Mouse (Mus musculus) cerebellum, postnatal 10 days (tissue): Measurements from ENCODE around the gene Thbs4.

Source experiments
- DNase-seq, 2 experiments: peaks; one replicate each; pipeline ENCODE4 v3.0.0; 2021; ENCODE audit warnings: mixed read lengths in 2 of 2

Gene Thbs4

GRCm38 (mm10) chr13:92759096-92759495, 35.5 kb downstream of the Thbs4 start:
- no peak for DNase-seq

- DNase-seq = no peak
These were observed 36.5 kb downstream of the Thbs4 start for GRCm38 (mm10) chr13:92757972-92758585.

- DNase-seq = no peak
These were observed 39.6 kb downstream of the Thbs4 start for GRCm38 (mm10) chr13:92755036-92755435.

- DNase-seq = no peak
These were observed 40.9 kb downstream of the Thbs4 start for GRCm38 (mm10) chr13:92753676-92754075.

- DNase-seq = peak; percentile 95 to 97
These were observed 42.7 kb downstream of the Thbs4 start for GRCm38 (mm10) chr13:92751726-92752565.

- DNase-seq = peak; percentile 90 to 91
These were observed 43.6 kb downstream of the Thbs4 start for GRCm38 (mm10) chr13:92750976-92751518.

GRCm38 (mm10) chr13:92743337-92743736, 51.3 kb downstream of the Thbs4 start:
- no peak for DNase-seq

GRCm38 (mm10) chr13:92742886-92743285, 51.7 kb downstream of the Thbs4 start:
- DNase-seq = no peak

GRCm38 (mm10) chr13:92740671-92741270, 53.8 kb downstream of the Thbs4 start:
- DNase-seq = peak; percentile 50 to 71

- DNase-seq = no peak
These were observed 54.8 kb downstream of the Thbs4 start for GRCm38 (mm10) chr13:92739858-92740257.

- DNase-seq = no peak
These were observed 55.8 kb downstream of the Thbs4 start for GRCm38 (mm10) chr13:92738821-92739220.

- DNase-seq = peak; percentile 90 to 94
These were observed 57.9 kb downstream of the Thbs4 start for GRCm38 (mm10) chr13:92736516-92737300.

- DNase-seq = no peak
These were observed 58.9 kb downstream of the Thbs4 start for GRCm38 (mm10) chr13:92735693-92736092.

GRCm38 (mm10) chr13:92733741-92734140, 60.9 kb downstream of the Thbs4 start:
- peak; percentile 96 to 97 for DNase-seq

GRCm38 (mm10) chr13:92733252-92733651, 61.4 kb downstream of the Thbs4 start:
- peak; percentile 88 to 90 for DNase-seq

- DNase-seq = peak in 1 of 2 experiments; percentile 67
These were observed 61.8 kb downstream of the Thbs4 start for GRCm38 (mm10) chr13:92732836-92733235.

GRCm38 (mm10) chr13:92731811-92732210, 62.8 kb downstream of the Thbs4 start:
- DNase-seq = peak; percentile 68 to 77

GRCm38 (mm10) chr13:92729811-92730210, 64.8 kb downstream of the Thbs4 start:
- DNase-seq = peak in 1 of 2 experiments; percentile 30

GRCm38 (mm10) chr13:92722389-92722788, 72.2 kb downstream of the Thbs4 start:
- DNase-seq = no peak

GRCm38 (mm10) chr13:92721006-92721405, 73.6 kb downstream of the Thbs4 start:
- DNase-seq = no peak

- DNase-seq = no peak
These were observed 76.6 kb downstream of the Thbs4 start for GRCm38 (mm10) chr13:92717851-92718665.

- DNase-seq = no peak
These were observed 82.0 kb downstream of the Thbs4 start for GRCm38 (mm10) chr13:92712619-92713018.
